Mouse (Mus musculus) gastrocnemius, postnatal 36 days (tissue): ENCODE results near the gene Ube2g2. TPM values are rescaled to one million over a fixed set of nuclear protein-coding genes. Genes with fewer than 3 reads are reported as not detected.

Experiments
- DNase-seq, 2 experiments: peaks; one replicate each; pipeline ENCODE4 v3.0.0; 2022
- intact Hi-C: fragments of 180-260 bp; cut with DNase I; formaldehyde crosslinking; loops from one replicate; pipeline ENCODE4 v1.15.1; 2025
- long read RNA-seq, 2 experiments: library from polyadenylated mRNA; stranded (forward); transcript quantifications; one replicate each; pipeline ENCODE4 v2.0.0; 2021
- total RNA-seq, 2 experiments: library from RNA; stranded (reverse); gene quantifications; 2 replicates each; pipeline ENCODE4 v1.2.3; 2021

Ube2g2 gene
- total RNA-seq = 10 to 100 TPM; 80.7 to 86.5 TPM
- long read RNA-seq, experiment 1, transcript Ube2g2-204 (6 exons, 2,031 nt) = major isoform, 118 of 147 reads
- long read RNA-seq, experiment 1, partial matches to known transcripts = 4 of 147 reads
- long read RNA-seq, experiment 1, other reads (novel, unspliced or antisense) = 23 of 147 reads
- long read RNA-seq, experiment 2, transcript Ube2g2-204 (6 exons, 2,031 nt) = major isoform, 127 of 164 reads
- long read RNA-seq, experiment 2, partial matches to known transcripts = 6 of 164 reads
- long read RNA-seq, experiment 2, other reads (novel, unspliced or antisense) = 28 of 164 reads

DNA sequence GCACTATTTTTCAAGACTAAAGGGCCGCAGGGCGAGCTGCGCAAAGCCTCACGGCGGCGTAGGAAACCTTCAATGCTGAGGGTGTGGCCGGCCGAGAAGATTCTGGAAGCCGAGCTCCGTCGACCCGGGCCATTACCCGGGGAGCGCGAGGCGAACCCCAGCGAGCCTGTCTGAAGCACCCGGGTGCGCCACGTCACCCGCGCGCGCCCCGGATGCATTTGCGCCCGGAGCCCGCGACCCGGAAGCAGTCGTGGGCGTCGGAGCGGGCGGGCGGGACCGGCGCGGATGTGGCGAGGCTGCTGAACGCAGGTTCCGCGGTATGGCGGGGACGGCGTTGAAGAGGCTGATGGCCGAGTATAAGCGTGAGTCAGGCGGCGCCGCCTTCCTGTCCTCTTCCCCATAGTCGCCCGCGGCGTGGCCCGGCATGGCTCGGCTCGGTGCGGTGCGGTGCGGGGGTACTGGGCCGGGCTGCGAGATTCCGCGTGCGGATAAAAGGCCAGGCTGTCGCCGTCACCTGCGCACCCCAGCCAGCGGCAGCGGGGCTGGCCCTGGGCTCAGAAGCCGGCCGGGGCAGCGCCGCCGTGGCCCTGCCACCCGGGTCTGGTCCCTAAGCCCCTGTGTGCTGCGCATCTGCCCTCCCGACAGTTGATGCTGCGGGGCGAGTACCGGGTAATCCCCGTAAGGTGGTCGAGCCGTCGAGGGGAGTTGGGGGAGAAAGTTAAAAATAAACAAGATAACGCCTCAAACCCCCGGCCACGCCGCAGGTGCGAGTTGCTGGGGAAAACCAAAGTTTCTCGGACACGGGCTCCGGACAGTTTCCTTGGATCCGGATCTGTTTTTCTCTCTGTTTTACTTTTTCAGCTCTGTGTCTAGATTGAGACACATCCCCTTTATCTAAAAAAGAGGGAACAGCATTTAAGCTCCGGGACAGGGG, at the start of gene Ube2g2:
Gene Ube2g2 (plus strand): TSS at position 221 of the 934 bp plus-strand sequence.
- peak; percentile 93 for DNase-seq
- intact Hi-C loops = loop anchor here (2.0 kb wide), 1 partner anchor 38 kb away; no protein-coding TSS in a partner anchor

DNA sequence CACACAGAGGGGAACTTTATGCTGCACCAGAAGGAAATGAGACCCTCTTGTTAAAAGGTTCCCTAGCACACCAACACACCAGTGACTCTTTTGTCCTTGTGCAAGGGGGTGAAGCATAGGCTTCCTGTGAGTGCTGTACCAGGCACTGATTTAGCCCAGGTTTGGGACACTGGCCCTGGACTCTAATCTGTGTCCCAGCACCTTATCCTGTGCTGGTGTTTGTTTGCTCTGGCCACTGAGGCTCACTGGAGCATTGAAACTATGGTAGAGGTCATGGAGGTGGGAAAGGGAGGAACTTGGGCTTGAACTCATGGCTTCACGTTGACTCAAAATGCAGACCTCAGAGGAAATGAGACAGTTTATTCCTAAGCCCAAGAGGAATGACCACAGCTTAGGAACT, 48.9 kb upstream of the Ube2g2 start:
- no peak for DNase-seq
- intact Hi-C loops = no loop called here

DNA sequence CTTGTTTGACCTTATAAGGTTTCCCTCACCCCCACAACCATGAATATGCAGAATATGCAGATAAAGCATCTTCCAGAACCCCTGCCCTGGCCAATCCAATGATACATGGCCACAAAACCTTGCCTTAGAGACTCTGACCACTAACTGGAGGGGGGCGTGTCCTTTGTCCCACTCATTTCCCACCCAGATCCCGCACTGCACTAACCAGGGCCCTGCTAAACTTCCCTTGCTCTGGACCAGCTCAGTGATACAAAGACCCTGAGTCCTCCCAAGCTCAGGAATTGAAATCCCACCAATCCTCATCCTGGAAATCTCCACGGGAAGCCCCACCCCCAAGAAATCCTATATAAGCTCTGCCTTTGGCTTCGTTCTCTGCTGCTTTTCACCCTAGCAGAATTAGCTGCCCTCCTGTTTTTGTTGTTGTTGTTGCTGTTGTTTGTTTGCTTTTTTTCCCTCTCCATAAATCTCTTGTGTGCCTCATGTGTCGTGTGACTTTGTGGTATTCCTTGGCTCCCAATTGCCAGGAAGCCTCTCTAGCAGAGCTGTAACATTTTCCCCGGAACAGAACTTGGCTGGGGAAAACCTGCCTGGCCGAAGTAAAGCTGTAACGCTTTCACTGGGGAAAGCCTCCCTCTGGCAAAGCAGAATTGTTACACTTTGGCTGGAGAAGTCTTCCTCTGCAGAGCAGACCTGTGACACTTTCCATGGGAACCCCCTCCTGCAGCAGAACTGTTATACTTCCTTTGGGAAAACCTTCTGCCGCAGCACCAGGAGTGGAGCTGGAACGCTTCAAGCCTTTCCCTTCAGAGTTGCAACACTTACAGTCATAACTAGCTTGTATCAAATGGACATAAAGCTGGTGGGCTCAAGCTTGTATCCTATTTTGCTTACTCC, 41.8 kb upstream of the Ube2g2 start:
- intact Hi-C loops = no loop called here
- DNase-seq = peak in 1 of 2 experiments; percentile 13

DNA sequence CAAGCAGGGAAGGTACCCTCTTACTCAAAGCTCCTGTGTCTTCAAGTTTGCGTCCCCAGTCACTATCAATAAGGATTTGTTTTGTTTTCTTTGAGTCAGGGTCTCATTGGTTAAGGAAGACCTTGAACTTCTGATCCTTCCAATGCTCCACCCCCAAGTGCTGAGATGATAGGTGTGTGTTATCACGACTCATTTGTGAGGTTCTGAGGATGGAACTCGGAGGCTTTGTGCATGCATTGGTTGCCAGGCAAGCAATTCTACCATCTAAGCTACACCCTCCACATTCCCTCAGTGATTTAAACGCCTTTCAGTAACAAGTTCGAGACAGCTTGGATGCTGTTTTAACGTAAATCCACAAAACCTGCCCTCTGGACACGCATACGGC, 41.1 kb upstream of the Ube2g2 start:
- no peak for DNase-seq
- intact Hi-C loops = no loop called here

DNA sequence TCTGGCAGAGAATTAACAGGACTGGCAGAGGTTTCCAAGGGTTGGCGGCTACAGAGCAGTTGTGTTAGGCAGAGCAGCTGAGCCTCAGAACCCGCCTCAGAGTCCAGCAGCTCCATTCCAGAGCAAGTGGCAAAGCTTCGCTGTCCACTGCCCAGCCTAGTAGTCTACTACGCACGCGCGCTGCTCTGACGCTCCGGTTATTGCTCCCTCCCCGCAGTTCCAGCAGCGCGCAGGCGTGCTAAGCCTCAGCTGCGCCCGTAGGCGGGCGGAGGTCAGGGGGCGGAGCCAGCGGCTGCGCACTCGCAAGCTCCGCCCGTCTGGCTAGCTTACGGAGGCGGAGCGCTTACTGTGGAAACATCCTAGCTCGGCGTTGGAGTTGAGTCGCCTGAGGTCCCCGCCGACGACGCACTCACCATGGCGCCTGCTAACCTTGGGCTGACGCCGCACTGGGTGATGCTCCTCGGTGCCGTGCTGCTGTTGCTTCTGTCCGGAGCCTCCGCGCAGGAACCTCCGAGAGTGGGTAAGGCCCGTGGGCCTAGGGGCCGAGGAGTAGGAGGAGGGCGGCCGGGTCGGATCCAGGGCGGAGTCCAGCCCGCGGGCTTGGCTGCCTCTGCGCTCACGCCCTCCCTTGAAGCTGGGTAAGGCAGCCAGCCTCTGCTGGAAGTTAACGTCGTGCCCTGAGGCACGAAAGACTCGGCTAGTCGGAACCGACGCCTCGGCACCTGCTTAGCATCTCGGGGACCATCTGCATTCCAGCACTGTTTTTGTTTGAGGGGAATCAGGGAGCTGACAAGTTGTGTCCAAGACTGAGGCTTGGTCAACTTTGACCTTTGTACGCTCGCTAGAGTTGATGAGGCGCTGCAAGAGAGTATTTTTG, 40.4 kb upstream of the Ube2g2 start, which contains the start of gene Pttg1ip:
Gene Pttg1ip (plus strand): TSS at position 313 of the 877 bp plus-strand sequence.
- intact Hi-C loops = no loop called here
- peak; percentile 93 to 94 for DNase-seq

DNA sequence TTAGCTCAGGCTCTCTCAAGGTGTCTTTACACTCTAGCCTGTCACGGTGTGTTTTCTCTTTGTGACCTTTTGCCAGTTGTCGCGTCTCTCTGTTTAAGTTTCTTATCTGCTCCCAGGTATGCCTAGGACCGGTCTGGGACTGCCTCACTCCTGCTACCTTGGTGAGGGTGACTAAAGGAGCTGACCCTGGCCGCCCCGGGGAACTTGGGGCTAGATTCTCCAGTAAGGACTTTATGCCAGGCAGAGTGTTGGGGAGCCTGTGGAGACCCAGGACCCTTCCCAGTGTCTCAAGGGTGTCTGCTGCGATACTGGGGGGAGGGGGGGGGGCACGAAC, 39.8 kb upstream of the Ube2g2 start:
- intact Hi-C loops = no loop called here
- no peak for DNase-seq

DNA sequence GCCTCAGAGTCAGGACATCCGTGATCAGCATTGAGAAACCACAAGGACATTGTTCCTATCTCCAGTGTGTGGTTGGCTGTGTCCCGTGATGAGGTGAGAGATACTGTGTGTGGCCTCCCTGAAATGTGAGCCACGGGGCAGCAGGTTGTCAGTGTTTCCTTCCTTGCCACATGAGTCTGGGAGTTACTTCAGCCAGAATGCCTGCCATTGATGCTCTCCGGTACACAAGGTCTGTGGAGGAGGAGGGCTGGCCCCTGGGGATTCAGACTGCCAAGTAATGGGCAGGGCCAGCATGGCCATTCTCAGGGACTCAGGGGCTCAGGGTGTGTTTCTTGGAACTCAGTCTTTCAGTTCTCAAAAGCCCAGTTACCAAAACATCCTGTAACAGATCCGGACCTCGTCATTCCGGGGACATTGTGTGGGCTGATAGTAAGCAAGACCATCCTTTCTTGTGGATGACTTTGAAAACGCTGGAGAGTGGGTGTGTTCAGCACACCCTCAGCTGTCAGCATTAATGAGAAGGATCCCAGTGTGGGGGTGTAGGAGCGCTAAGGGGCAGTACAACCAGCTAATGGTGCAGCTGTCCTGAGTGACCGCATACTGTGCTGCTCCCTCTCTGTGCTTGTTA, 38.2 kb upstream of the Ube2g2 start:
- intact Hi-C loops = loop anchor here (2.0 kb wide), 1 partner anchor 39 kb away; the partner anchor contains the start of gene Ube2g2
- peak in 1 of 2 experiments; percentile 40 for DNase-seq

DNA sequence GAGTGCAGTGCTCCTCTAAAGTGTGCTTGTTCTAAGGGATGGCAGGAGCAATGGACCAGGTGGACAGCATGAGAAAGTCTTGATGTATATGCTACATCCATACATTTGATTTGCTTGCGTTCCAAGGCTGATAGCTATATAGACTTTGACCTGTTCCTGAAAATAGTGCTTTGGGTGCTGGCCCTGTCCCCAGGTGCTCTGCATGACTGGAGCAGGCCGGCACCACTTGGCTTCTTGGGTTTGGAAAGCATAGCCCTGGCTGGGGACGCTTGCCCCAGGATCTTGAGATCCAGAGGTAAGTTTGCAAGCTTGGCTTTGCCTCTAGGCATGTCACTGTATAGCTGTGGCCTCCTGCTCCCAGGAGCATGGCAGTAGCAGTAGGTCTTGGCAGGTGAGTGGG, 35.4 kb upstream of the Ube2g2 start:
- DNase-seq = no peak
- intact Hi-C loops = no loop called here

DNA sequence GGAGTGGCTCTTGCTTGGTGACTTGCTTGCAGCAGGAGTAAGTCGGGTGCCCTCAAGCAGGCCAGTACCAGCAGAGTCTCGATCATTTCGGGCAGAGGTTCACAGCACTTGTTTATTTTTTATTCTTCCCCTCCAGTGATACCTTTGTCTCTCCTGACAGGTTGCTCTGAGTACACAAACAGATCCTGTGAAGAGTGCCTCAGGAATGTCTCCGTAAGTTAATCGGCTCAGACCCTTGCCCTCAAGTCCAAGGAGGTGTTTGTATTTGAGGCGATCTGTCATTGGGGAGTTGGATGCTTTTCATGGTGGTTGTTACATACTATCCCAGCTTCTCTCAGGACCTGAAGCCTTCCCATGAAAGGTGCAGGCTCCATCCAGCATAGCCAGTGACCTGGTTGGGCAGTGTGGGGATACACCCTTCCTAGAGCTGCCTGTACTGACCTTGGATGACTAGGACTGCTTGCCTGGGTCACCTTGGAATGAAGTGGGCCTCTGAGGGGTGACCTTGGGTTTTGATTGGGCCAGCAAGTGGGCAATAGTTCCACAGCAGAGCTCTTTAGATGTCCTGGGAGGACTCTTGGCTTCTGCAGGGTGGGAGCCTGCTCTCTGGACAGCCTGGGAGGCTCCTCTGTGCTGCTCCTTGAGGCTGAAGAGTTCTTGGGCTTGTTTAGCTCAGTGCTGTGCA, 34.8 kb upstream of the Ube2g2 start:
- no peak for DNase-seq
- intact Hi-C loops = no loop called here

DNA sequence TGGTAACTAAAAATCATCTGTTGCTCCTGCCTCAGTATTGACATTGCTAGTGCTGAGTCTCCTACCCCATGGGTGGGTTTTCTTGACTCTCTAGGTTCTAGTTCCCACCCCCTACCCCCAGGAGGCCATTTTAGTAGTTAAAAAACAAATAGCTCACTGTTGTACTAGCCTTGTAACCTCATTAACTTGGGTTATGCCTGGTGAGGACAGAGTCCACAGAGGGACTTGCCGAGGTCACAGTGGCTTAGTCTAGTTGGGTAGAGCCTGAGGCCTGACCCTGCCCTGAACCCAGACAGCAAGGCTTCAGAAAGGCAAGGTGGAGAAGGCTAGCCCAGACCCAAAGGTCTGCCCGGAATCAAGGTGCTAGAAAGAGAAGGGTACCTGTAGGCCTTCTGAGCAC, 34.0 kb upstream of the Ube2g2 start:
- intact Hi-C loops = no loop called here
- no peak for DNase-seq

DNA sequence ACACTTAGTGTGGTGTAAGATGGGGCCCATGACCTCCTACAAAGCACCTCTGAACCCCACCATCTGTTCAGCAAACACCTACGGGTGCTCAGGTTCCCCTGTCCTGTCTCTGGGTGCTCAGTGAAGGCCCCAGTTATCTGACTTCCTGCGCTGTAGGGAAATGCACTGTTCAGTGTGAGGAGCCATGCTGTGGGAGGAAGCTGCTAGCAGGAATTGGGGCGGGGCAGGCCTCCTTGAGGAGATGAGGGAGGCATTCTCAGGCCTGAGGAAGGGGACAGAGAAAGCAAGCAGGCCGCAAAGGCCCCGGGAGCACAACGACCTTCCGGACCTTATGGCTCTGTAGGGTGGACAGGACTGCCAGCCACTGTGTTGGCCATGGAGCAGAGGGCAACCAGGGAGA, 33.0 kb upstream of the Ube2g2 start:
- no peak for DNase-seq
- intact Hi-C loops = no loop called here

DNA sequence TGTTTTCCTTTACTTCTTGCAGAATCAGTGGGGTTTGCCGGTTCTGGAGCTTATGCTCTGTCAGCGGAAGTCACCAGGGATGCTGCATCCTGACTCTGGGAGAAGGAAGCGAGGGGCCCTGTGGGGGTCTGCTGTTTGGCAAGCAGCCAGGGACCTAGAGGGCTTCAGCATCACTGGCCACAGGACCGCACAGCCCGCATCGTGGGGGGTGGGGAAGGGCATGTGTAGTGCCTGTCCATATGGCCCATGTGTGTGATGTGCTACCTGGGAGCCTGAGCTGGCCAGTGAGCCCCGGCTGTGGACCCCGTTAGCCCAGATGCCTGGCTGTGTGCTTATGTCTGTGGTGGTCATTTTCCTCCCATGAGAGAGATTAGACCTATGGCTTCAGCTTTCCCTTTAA, 32.3 kb upstream of the Ube2g2 start:
- intact Hi-C loops = no loop called here
- no peak for DNase-seq

DNA sequence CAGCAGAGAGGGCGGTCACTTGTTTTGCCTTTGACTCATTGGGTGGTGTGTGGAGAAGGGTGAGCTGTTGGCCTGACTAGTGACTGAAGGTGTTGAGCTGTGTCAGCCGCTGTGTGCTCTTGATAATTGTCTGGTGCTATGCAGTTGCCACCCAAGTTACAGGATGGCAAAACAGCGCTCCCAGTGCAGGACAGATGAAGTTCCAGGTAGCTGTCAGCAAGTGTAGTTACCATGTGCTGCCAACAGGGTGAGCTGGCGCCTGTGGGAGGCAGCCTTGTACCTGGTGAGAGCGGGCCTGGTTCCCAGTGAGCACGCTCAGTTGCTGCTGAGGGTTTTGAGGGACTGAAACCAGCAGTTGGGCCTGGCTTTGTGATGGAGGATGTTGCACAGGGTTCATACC, 31.3 kb upstream of the Ube2g2 start:
- intact Hi-C loops = no loop called here
- peak in 1 of 2 experiments; percentile 36 for DNase-seq

DNA sequence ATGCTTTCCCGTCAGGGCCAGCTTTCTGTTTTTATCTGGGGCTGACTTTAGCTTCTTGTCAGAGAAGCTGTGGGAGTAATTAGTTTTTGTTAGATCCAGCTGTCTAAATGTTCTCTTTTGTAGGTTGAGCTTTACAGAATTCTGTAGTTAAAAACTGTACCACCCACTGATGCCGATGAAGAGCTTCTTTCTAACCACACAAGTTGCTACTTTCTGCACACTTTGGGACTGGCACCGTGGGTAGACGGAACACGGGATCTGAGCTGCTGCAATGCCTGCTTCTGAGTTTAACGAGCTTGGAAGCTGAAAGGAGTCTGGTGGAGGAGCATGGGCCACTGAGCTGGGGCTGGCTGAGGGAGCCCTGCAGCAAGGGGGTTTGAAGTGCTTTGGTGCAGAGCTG, 30.5 kb upstream of the Ube2g2 start:
- DNase-seq = no peak
- intact Hi-C loops = no loop called here

DNA sequence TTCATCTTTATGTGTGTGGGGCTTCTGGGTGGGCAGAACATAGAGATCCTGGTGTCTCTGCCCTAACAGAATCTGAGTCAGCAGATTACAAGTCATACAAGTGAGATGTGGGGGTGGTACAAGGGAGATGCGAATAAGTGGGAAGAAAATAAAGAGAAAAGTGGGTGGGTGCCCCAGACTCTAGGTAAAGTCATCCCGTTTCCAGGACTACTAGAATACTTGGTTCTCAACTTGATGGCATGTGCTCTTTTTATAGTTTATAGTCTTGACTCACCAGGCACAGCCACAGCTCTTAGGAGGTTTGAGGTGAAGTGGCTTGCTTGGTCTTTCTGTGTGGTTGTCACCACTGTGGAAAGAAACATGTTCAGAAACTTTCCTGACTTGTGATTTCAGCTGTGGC, 26.0 kb upstream of the Ube2g2 start:
- DNase-seq = no peak
- intact Hi-C loops = no loop called here

DNA sequence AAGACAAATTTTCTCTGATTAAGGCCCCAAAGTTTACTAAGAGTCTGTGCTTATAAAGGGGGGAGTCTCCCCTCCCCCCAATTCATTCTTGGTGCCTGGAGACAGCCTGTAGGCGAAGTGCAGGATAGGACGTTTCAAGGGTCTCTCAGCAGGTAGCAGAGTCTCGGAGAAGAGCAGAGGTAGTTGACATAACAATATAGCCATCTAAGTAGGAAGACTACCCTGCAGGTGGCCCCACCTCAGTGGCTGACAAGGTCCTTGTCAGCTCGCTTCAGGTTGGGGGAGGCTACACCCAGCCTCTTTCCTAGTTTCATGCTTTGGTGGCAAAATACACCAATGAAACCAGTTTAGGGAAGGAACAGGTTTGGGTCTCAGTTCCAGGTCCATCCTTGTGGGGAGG, 19.1 kb upstream of the Ube2g2 start:
- no peak for DNase-seq
- intact Hi-C loops = no loop called here

DNA sequence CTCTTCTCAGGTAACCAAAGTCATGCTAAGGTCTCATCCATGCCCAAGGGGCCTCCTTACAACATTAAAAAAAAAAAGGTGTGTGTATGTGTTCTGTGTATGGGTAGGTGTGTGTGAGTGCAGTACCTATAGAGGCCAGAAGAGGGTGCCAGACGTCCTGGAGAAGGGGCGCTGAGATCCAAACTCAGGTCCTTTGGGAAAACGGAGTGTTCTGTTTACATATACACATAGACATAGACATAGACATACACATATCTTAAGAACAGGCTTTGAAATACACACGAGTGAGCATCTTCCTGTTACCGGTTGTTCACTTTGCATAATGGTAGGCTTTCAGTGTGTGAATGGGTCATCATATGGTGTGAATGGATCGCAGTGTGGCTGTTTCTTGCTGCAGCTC, 18.0 kb upstream of the Ube2g2 start:
- intact Hi-C loops = no loop called here
- DNase-seq = no peak

DNA sequence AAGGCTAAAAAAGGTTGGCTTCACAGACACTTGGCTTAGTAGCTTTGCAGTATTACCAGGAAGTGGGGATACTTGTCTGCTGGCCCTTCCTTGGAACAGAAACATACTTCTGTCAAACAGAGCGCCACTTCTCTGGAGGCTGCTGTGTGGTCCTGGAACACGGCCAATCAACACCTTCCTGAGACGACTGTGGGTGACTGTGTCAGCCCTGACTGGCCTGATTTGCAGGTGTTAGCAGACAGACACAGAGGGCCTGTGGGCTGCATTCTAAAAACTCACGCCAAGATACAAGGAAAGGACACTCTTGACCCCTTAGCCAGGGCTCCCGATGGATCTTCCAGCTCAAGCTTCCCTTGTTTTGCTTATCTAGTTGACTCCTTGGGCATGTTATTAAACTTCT, 17.1 kb upstream of the Ube2g2 start:
- intact Hi-C loops = no loop called here
- no peak for DNase-seq

DNA sequence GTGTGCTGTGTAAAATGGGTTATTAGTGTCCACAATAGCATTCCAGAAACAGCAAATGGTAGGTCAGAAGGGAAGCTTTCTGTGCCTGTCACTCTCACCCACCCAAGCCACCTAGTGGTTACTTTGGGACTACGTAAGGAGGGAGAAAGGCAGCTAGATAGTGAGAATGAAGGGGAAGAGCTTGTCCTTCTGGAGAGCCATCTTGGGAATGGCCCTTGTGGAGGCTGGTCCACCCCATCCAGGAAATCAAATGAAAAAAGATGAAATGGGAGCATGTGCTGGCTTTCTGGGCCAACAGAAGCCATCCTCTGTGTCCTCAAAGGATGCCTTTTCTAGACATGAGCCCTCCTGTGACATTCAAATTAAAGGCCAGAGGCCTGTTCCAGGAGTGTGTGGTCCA, 16.7 kb upstream of the Ube2g2 start:
- no peak for DNase-seq
- intact Hi-C loops = no loop called here
